Mouse (Mus musculus): ENCODE data around the gene Tcaf2.

The Tcaf2 gene

GRCm38 (mm10) chr6:42644912-42645549, at the start of gene Tcaf2:
TSS of gene Tcaf2 (minus strand) at chr6:42645254.
- DNase-seq (ENCODE audit: low read depth, low spot score), result peak; percentile 96

DNA sequence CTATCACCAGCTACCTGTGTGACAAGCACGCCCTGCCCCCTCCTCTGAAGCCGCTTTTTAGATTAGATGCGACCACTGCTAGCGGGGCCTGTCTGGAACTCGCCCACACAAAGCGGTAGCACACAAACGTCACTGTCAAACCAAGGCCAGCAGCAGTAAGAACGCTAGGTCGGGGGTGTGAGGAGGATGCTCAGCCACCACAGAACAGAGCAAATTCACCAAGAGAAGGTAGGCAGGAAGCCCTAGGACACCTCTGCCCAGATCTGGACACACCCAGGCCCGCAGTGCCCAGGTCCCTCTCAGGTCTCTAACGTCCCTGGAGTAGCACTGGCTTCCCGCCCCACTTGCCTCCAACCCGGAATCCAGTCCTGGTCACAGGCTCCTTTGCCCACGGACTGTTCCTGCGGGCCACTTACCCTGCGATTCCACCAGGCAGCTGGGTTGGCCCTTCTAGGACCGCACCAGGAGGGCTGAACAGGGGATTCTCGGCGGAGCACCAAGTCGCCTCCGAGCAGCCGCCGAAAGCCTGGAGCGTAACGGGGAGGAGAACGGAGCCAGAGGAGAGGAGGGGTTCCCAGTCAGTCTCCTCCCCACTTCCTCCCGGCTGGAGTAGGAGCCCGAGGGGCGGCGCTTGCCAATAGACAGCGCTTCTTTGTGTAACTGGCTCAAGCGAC, 47.6 kb upstream of the Tcaf2 start:
- peak; percentile 90 for DNase-seq (ENCODE audit: low read depth, low spot score)

DNA sequence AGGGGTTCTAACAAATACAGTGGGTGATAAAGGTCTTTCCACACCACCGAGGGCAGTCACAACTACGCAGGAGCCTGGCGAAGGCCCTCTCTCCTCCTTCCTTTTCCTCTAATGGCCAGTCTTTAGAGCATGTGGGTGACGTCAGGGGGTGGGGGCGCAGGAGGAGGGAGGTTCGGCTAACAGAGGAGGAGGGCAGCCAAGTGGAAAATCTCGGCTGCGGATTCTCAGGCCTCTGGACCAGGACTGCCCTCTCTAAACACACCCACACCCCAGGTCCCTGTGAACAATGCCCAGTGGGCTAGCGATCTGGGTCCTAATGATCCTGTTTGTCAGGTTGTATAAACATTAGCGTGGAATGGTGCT, 47.1 kb upstream of the Tcaf2 start:
- peak; percentile 60 for DNase-seq (ENCODE audit: low read depth, low spot score)

GRCm38 (mm10) chr6:42689761-42690160, 44.7 kb upstream of the Tcaf2 start:
- no peak for DNase-seq (ENCODE audit: low read depth, low spot score)

GRCm38 (mm10) chr6:42687907-42688306, 42.9 kb upstream of the Tcaf2 start:
- no peak for DNase-seq (ENCODE audit: low read depth, low spot score)

DNA sequence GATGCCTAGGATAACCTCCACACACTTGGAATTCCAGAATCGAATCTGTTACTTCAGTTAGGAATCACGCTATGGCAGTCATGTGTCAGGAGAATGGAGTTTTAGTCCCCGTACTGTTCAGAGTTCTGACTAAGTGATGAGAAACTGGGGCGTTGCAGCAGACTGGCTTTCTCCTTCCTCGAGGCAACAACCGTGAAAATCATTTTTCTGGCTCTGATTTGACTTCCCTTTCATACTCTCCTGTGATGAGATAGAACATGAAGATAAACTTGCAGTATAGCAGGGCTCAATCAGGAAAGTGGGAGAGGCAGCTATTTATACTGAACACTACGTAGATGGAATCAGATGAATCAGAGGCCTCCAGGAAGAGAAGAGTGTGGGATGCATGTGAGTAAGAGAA, 35.0 kb upstream of the Tcaf2 start:
- no peak for DNase-seq (ENCODE audit: low read depth, low spot score)

- no peak for DNase-seq (ENCODE audit: low read depth, low spot score)
These were observed 31.0 kb upstream of the Tcaf2 start for GRCm38 (mm10) chr6:42676011-42676410.

DNA sequence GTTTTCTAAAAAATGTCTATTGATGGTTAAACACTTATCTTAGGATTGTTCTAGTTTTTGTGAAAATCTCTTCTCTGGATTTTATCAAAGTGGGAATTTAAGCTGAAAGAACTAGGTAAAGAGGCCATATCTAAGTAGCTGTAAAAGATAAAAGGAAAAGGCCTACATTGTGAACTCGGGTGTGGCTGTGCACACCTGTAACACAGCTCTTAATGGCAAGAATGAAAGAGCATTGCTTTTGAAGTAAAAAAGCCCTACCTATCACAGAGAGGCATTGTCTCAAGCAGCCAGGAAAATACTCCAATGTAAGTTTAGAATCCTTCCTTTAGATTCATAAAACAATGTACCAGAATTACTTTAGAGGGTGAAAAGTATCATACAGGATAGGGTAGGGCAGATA, 26.7 kb upstream of the Tcaf2 start:
- no peak for DNase-seq (ENCODE audit: low read depth, low spot score)

DNA sequence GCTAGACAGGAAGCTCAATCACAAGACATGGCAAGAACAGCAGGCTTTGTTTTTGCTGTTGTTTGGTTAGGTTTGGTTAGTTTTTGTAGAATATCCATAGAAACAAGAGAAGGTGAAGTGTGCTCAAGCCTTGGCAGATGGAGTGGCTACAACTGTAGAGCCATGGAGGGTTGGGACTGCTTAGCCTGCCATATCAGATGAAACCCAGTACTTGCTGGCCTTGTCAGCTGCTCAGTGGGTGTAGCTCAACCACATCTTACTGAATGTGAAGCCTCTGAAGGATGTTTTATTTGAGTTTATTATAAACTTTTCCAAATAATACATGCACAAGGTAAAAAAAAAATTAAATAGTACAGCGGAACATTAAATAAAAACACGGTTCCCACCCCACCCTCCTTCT, 22.7 kb upstream of the Tcaf2 start:
- no peak for DNase-seq (ENCODE audit: low read depth, low spot score)

DNA sequence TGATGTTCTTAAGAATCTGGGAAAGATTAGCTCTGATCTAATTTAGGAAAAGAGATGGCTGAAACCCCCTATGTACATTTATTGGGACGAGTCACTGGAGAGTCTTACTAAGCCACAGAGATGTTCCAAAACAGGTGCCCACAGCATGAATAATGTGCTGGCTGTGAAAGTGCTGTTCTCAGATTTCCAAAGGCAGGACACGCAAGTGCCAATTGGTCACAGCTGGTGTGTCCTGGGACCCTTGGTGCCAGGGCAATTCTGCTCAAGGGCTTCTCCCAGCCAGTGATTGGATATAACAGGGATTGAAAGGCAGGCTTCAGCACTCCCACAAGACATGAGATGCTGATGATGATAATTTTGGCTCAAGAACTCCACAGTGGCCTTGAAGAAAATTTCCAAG, 16.7 kb upstream of the Tcaf2 start:
- no peak for DNase-seq (ENCODE audit: low read depth, low spot score)

DNA sequence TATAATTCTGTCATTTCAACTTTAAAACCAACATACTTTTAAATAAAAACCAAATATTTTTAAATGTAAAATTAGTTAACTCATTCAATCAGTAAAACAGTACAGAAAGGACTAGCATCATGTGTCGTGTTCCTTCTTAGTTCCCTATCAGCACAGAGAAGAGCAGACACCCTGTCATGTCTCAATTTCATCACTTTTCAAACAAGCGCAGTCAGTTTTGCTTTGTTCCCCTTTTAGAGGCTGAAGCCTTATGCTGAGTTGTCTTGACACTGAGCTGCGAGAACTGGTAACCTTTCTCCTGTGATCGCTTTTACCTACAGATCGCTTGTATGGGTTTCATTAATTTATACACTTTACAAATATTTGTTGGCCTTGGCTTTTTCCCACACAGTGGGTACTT, 10.7 kb downstream of the Tcaf2 start:
- no peak for DNase-seq (ENCODE audit: low read depth, low spot score)

DNA sequence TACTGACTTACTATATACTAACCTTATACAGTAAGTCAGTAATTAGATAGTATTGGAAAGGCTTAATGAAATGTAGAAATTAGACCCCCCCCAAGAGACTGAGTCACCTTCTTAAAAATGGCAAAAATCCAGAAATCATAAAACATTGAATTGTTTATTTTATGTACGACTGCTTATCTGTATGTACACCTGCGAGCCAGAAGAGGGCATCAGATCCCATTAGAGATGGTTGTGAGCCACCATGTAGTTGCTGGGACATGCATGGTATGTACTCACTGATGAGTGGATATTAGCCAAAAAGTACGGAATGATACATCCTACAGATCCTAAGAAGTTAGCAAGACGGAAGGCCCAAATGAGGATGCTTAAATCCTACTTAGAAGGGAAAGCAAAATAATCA, 13.7 kb downstream of the Tcaf2 start:
- DNase-seq (ENCODE audit: low read depth, low spot score), result no peak

DNA sequence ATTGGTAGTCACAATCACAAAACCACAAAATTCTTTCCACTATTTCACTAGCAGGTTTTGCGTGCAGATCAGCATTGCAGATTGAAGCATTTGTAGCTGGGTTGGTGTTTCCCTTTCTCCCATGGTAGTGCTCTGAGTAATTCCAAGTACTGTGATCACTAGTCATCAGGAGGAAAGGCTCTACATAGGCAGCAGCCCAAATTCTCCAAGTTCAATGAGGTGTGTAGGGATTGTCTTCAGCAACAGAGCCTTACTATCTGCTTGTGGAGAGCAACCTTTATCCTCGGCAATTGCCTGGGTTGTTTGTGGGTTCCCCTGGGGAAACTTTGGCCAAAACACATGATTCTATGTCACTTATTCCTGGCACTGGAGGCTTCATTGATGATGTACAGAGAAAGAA, 28.1 kb downstream of the Tcaf2 start:
- DNase-seq (ENCODE audit: low read depth, low spot score), result no peak

GRCm38 (mm10) chr6:42612218-42612617, 32.8 kb downstream of the Tcaf2 start:
- peak; percentile 17 for DNase-seq (ENCODE audit: low read depth, low spot score)

DNA sequence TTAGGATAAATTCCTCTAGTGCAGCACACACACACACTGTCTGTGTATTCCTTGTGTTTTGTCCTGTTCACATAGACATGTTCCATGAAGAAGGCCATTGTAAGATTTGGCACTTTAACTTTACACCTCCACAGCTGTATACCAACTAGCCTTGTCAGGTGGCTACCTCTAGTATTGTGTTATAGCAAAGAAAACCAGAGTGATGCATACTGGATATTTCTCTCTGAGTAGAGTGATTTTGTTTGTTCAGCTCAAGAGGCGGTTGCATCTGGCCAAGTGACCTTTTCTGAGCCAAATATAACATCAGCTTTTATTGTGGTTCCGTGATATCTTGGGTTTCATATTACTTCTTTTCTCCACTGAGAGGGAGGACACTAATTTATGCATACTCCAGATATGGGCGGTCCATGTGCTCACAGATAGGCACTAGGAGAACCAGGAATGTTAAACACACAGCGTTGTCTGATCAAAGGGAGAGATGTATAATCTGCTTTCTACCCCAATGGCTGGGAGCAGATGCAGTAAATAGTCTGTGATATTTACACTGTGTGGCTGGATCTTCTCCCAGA, 34.0 kb downstream of the Tcaf2 start:
- DNase-seq (ENCODE audit: low read depth, low spot score), result no peak

GRCm38 (mm10) chr6:42597592-42597991, 47.5 kb downstream of the Tcaf2 start, which contains the start of gene Tcaf3:
TSS of gene Tcaf3 (minus strand) at chr6:42597692.
- no peak for DNase-seq (ENCODE audit: low read depth, low spot score)

GRCm38 (mm10) chr6:42593138-42593882, 51.7 kb downstream of the Tcaf2 start:
- no peak for DNase-seq (ENCODE audit: low read depth, low spot score)

- DNase-seq (ENCODE audit: low read depth, low spot score), result no peak
These were observed 58.5 kb downstream of the Tcaf2 start for GRCm38 (mm10) chr6:42586569-42586968.

DNA sequence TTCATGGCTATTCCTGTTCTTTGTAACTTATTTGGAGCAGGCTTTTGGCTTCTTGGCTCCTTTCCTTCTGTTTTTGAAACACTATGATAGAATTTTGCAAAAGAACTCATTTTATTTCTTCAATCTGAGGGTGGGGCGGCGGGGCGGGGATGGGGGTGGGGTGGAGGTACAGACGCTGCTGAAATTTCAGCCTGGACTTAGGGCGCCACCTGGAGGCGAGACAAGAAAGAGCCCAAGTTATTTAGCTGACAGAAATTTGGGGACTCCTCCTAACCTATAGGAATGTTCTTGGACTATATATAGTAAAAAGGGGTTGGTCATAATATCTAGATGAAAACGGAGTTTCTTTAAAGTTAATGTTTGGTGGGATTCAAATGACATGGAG, 61.6 kb downstream of the Tcaf2 start:
- peak; percentile 54 for DNase-seq (ENCODE audit: low read depth, low spot score)

GRCm38 (mm10) chr6:42582741-42583487, 62.1 kb downstream of the Tcaf2 start:
- DNase-seq (ENCODE audit: low read depth, low spot score), result no peak

GRCm38 (mm10) chr6:42578678-42579077, 66.4 kb downstream of the Tcaf2 start:
- no peak for DNase-seq (ENCODE audit: low read depth, low spot score)

- DNase-seq (ENCODE audit: low read depth, low spot score), result no peak
These were observed 67.6 kb downstream of the Tcaf2 start for GRCm38 (mm10) chr6:42577433-42577832.
